Mouse (Mus musculus) right cerebral cortex, postnatal 36 days (tissue): ENCODE measurements around the gene Olfml3.

Experiments used
- DNase-seq, 2 experiments: peaks; one replicate each; pipeline ENCODE4 v3.0.0; 2022; ENCODE audit warnings: low spot score in 2 of 2, mixed read lengths in 1 of 2

Gene Olfml3

GRCm38 (mm10) chr3:103740342-103740741 is 2.5 kb upstream of the Olfml3 start:
- no peak for DNase-seq

GRCm38 (mm10) chr3:103739329-103739728 is 1.5 kb upstream of the Olfml3 start, which contains the start of gene Gm10964:
TSS of gene Gm10964 (plus strand) at chr3:103739366.
- DNase-seq = no peak

- no peak for DNase-seq
Observed at GRCm38 (mm10) chr3:103737061-103737754, 593 bp downstream of the Olfml3 start.

GRCm38 (mm10) chr3:103735776-103736600 is 1.8 kb downstream of the Olfml3 start:
- DNase-seq = no peak

GRCm38 (mm10) chr3:103734696-103735519 is 2.9 kb downstream of the Olfml3 start:
- no peak for DNase-seq

- peak; percentile 47 to 49 for DNase-seq
Observed at GRCm38 (mm10) chr3:103733799-103734695, 3.8 kb downstream of the Olfml3 start.

GRCm38 (mm10) chr3:103733176-103733575 is 4.6 kb downstream of the Olfml3 start:
- DNase-seq = no peak

GRCm38 (mm10) chr3:103732116-103732515 is 5.7 kb downstream of the Olfml3 start:
- DNase-seq = no peak

GRCm38 (mm10) chr3:103729850-103730249 is 8.0 kb downstream of the Olfml3 start:
- no peak for DNase-seq

- DNase-seq = no peak
Observed at GRCm38 (mm10) chr3:103727813-103728326, 9.9 kb downstream of the Olfml3 start.

GRCm38 (mm10) chr3:103726642-103727041 is 11.2 kb downstream of the Olfml3 start:
- DNase-seq = no peak

- DNase-seq = no peak
Observed at GRCm38 (mm10) chr3:103724137-103724536, 13.7 kb downstream of the Olfml3 start.

- DNase-seq = no peak
Observed at GRCm38 (mm10) chr3:103718728-103719127, 19.1 kb downstream of the Olfml3 start.

GRCm38 (mm10) chr3:103716774-103717760 is 20.7 kb downstream of the Olfml3 start:
- no peak for DNase-seq

GRCm38 (mm10) chr3:103715762-103716693 is 21.8 kb downstream of the Olfml3 start:
- DNase-seq = no peak

- no peak for DNase-seq
Observed at GRCm38 (mm10) chr3:103714942-103715341, 22.9 kb downstream of the Olfml3 start.

GRCm38 (mm10) chr3:103714236-103714875 is 23.4 kb downstream of the Olfml3 start:
- DNase-seq = no peak

GRCm38 (mm10) chr3:103712196-103712595 is 25.6 kb downstream of the Olfml3 start:
- DNase-seq = no peak
